Mouse (Mus musculus): ENCODE measurements around the gene Mut. TPM values are rescaled to one million over a fixed set of nuclear protein-coding genes. Genes with fewer than 3 reads are reported as not detected.

The Mut gene
- total and polyA plus RNA-seq, 3 experiments, result 25.0 to 65.8 (median 25.8) TPM

DNA sequence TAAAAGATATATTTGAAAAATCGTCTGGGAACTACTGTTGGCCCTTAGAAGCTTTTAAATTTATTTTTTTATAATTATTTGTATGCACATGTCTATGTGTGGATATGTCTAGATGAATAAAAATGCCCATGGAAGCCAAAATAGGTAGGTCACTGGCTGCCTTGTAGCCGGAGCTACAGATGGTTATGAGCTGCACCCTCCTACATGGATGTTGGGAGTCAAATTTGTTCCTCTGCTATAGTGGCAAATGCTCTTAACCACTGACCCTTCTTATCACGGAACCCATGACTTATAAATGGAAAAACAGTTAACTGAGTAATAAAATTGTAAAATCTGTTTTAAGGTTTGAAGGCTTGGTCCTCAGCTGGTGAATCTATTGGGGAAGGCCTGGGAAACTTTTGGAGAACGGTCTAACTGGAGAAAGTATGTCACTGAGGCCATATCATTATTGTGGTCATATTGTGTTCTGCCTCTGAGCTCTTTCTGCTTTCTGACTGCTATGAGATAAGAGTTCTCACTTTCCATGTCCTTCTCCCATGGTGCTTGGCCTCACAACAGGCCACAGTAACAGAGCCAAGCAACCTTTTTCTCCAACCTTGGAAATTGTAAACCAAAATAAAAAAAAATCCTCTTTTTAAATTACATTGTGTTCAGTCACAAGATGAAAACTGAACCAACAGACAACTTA lies 46.5 kb upstream of the Mut start (continued):
- TF ChIP-seq ELF1 (IDR thresholded peaks at IDR 0.05; ENCODE audit: low read depth, low read length) (no peak), KAT2A (conservative IDR thresholded peaks at IDR 0.05; ENCODE audit: low read depth, low read length) (no peak), EP300 (IDR thresholded peaks at IDR 0.05; ENCODE audit: low read depth in 1 of 2, low read length in 2 of 2) (peak; percentile 68), MEF2A (IDR thresholded peaks at IDR 0.05; ENCODE audit: extremely low read depth, insufficient replicate concordance, low read depth, low read length, poor library complexity, severe bottlenecking) (no peak), CTCF (IDR thresholded peaks at IDR 0.05 in 2 of 3, conservative IDR thresholded peaks at IDR 0.05 in 1 of 3; ENCODE audit: control insufficient read depth in 1 of 3, insufficient read depth in 1 of 3, low read depth in 2 of 3, low read length in 3 of 3, poor library complexity in 1 of 3, severe bottlenecking in 1 of 3) (no peak), USF2 (IDR thresholded peaks at IDR 0.05; ENCODE audit: borderline replicate concordance in 1 of 2, insufficient read depth in 1 of 2, low read depth in 1 of 2, low read length in 2 of 2) (no peak), TCF12 (IDR thresholded peaks at IDR 0.05; ENCODE audit: low read depth, low read length) (0 out of 2 replicates have a peak, but pooled peaks have one; percentile 34), MYC (IDR thresholded peaks at IDR 0.05; ENCODE audit: low read depth, low read length) (no peak), ZMIZ1 (IDR thresholded peaks at IDR 0.05; ENCODE audit: low read depth, low read length) (no peak), CHD1 (IDR thresholded peaks at IDR 0.05; ENCODE audit: low read depth, low read length) (no peak), MYB (IDR thresholded peaks at IDR 0.05; ENCODE audit: low read depth, low read length) (no peak), RCOR1 (IDR thresholded peaks at IDR 0.05; ENCODE audit: low read depth, low read length) (no peak; the same call in 1 of the 2 replicates), MXI1 (IDR thresholded peaks at IDR 0.05; ENCODE audit: low read depth, low read length) (no peak), USF1 (IDR thresholded peaks at IDR 0.05; ENCODE audit: low read depth, low read length) (no peak)

DNA sequence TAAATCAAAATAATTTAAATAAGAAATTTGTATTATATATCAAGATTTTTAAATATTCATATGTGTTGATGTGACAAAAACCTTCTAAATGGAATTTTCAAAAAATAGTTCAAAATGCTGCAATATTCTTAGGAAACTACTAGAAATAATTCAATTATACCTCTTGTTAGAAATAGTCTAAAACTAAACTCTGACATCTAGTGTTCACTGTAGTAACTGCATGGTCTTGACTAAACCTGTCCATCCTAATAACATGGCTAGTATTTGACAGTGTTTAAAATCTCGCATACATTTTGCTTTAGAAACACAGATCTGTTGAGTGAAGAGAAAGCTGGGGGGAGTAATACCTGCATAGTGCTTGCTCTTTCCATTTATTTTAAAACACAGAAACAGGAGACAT lies 37.6 kb upstream of the Mut start:
- no peak overlapping the region for H3K4me3 ChIP-seq (ENCODE audit: control insufficient read depth in 1 of 2, insufficient read depth in 1 of 2, low read depth in 2 of 2, low read length in 2 of 2)
- peak; percentile 81 for DNase-seq (ENCODE audit: low read depth, low spot score)
- H3K9ac ChIP-seq (ENCODE audit: control insufficient read depth, low read depth, low read length, poor library complexity, severe bottlenecking), result no peak overlapping the region
- no peaks in the 10 kb centered on the region for H3K79me2 ChIP-seq (ENCODE audit: control insufficient read depth, insufficient read depth, low read length, poor library complexity)
- no peaks in the 10 kb centered on the region for H3K27me3 ChIP-seq (ENCODE audit: control insufficient read depth in 1 of 2, insufficient read depth in 2 of 2, low read length in 2 of 2)
- no peak overlapping the region for H3K27ac ChIP-seq (ENCODE audit: control insufficient read depth, low read depth, low read length)
- TF ChIP-seq ZC3H11A (IDR thresholded peaks at IDR 0.05; ENCODE audit: low read depth, low read length) (peak; percentile 94), CTCF (IDR thresholded peaks at IDR 0.05 in 2 of 3, conservative IDR thresholded peaks at IDR 0.05 in 1 of 3; ENCODE audit: control insufficient read depth in 1 of 3, insufficient read depth in 1 of 3, low read depth in 2 of 3, low read length in 3 of 3, poor library complexity in 1 of 3, severe bottlenecking in 1 of 3) (peak in 2 of 3 experiments; percentile 45 to 77; a peak in 4 of 6 replicates), MYC (IDR thresholded peaks at IDR 0.05; ENCODE audit: low read depth, low read length) (no peak), MAZ (IDR thresholded peaks at IDR 0.05; ENCODE audit: low read depth, low read length) (no peak), RAD21 (IDR thresholded peaks at IDR 0.05; ENCODE audit: low read depth, low read length) (peak; percentile 86), SMC3 (IDR thresholded peaks at IDR 0.05; ENCODE audit: low read depth, low read length) (peak; percentile 88)
- no peaks in the 10 kb centered on the region; a peak in 1 of 4 replicates for H3K36me3 ChIP-seq (ENCODE audit: control insufficient read depth in 1 of 2, insufficient read depth in 2 of 2, low read length in 2 of 2)
- no peaks in the 10 kb centered on the region for H3K4me1 ChIP-seq (ENCODE audit: control insufficient read depth in 1 of 2, insufficient read depth in 2 of 2, low read length in 2 of 2)
- H3K9me3 ChIP-seq (replicated peaks; ENCODE audit: insufficient read depth, low read length), result no peaks in the 10 kb centered on the region
